Mouse (Mus musculus) thymus, postnatal 25 days (tissue): ENCODE results near the gene Nmrk2.

ENCODE experiments used
- DNase-seq: peaks from one replicate; pipeline ENCODE4 v3.0.0; 2022

Nmrk2 gene

DNA sequence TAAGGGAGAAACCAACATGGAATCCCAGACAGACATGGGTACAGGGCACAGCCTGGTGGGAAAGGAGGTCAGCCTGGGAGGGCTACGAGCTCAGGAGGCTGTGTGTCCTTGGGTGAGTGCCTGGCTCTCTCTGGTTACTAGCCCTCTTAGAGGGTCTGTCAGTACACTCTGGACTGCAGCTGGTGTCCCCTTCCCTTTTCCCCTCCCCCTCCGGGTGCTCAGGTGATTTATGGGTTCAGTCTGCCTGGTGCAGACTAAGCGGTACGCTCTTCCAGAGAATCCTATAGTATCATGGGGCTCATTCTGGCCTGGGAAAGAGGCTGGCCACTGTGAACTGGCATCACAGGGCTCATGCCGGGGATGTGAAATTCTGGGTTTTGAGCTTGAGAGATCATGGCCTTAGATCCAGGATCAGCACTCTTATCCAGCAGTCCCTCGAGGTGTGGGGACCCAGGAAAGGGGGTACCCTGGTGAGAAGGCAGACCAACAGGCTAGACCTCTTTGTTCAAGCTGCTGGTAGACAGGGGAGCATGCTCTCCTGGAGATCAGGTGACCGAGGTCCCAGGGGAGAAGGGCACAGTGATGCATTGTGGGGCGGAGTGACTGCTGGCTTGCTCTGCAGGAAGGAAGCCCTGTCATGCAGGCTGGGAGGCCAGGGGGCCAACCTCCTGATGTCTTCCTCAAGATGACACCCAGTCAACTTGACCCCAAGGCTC is 40.1 kb downstream of the Nmrk2 start:
- no peak for DNase-seq

DNA sequence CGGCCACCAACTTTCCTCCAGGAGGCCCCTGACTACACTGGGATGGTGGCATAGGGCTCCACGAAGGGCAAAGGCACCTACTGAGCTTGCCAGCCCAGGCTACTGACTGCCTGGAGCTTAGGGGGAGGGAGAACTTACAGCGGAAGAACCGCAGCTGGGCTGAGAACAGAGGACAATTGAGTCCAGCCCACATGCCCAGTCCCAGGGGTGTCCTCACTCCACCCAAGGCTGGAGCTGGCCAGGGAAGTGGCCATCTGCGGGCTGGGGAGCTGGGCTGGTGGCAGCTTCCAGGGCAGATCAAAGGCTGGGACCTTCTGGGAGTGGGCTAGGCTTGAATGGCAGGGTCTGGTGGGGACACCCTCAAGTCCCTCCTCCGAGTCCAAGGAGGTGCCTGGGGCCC is 47.1 kb downstream of the Nmrk2 start:
- DNase-seq = no peak

DNA sequence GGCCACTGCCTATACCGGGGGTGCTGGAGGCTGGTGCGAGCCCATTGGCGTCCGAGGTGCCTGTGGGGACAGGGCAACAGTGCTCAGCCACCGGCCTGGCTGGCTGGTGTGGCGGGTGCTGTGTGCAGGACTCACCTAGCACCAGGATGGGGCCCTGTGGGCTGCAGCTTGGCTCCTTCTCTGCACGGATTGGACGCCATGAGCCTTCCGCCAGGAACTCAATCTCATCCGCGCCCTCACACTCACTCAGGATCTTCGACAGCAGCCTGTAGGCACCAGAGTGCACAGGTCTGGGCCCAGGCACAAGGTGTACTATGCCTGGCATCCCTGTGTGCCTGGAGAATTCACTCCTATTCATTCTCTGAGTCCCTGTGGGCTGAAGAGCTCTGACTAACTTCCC is 47.5 kb downstream of the Nmrk2 start:
- DNase-seq = no peak

DNA sequence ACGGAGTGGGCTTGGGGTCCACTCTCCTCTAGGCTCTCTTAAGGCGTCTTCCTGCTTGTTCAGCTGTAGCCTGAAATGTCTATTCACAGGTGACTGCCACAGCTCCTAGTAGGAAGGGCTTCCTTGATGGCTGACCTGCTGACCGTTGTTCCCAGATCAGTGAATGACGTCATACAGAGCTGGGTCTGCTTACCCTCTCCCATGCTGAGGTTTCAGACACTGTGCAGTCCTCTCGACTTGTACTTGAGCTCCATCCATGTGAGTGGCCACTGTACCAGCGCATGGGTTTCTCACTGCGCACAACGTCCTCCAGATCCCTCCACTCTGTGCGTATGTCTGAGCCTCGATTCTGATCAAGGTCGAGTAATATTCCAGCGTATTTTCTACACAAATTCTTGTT is 49.2 kb downstream of the Nmrk2 start:
- no peak for DNase-seq

DNA sequence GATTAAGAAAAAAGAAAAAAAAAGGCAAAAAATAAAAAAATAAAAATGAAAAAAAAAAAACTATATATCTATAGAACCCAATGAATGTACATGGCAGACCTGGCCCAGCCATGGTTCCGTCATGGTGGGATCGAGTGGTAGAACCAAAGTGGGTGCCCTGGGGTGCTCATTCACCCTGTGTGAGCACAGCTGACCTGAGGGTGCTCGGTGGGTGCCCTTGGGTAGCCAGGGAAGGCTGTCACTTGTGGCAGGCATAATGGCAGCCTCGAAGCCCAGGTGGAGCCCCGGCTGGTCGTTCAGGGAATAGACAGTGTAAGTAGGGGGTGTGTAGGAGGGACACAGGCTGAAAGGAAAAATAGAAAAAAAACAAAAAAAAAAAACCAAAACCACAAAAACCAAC is 50.6 kb downstream of the Nmrk2 start:
- no peak for DNase-seq
